Mouse (Mus musculus) embryonic facial prominence, embryonic 13.5 days (tissue): ENCODE measurements at regions not wholly inside any gene's neighbourhood (a gene's known extent, or its start where the extent isn't known, plus 50 kb on each side); places are given as distances from the start of the nearest gene placed in this dataset.

Source experiments
- ATAC-seq: fragments of 200-750 bp; cut with Nextera tagmentation; 2 replicates; pipeline ENCODE4 v1.8.0; 2017; ENCODE audit warnings: low read depth; ENCODE audit not compliant: insufficient number of reproducible peaks, insufficient read depth, low FRiP score, low TSS enrichment
- H3K27ac ChIP-seq: fragments of 300-500 bp; sonication (generic); 2 replicates; pipeline ENCODE4 v1.5.1; 2015; ENCODE audit warnings: moderate library complexity, mild to moderate bottlenecking, inconsistent platforms
- H3K27me3 ChIP-seq: fragments of 300-500 bp; sonication (generic); 2 replicates; pipeline ENCODE4 v1.6.1; 2015; ENCODE audit warnings: mild to moderate bottlenecking, inconsistent platforms
- H3K36me3 ChIP-seq: fragments of 300-500 bp; sonication (generic); 2 replicates; pipeline ENCODE4 v1.6.1; 2015; ENCODE audit warnings: mild to moderate bottlenecking, inconsistent platforms
- H3K4me1 ChIP-seq: fragments of 300-500 bp; sonication (generic); 2 replicates; pipeline ENCODE4 v1.6.1; 2015; ENCODE audit warnings: inconsistent platforms
- H3K4me2 ChIP-seq: fragments of 300-500 bp; sonication (generic); 2 replicates; pipeline ENCODE4 v1.6.1; 2015; ENCODE audit warnings: moderate library complexity, mild to moderate bottlenecking, inconsistent platforms
- H3K4me3 ChIP-seq: fragments of 300-500 bp; sonication (generic); 2 replicates; pipeline ENCODE4 v1.5.1; 2015; ENCODE audit warnings: mild to moderate bottlenecking, inconsistent platforms
- H3K9ac ChIP-seq: fragments of 300-500 bp; sonication (generic); 2 replicates; pipeline ENCODE4 v1.6.1; 2015; ENCODE audit warnings: mild to moderate bottlenecking, inconsistent platforms
- H3K9me3 ChIP-seq: fragments of 300-500 bp; sonication (generic); 2 replicates; pipeline ENCODE4 v1.6.1; 2016; ENCODE audit warnings: inconsistent platforms
- WGBS: fragments of 180-500 bp; shearing (Covaris S2); methylation state at CpG from one replicate; pipeline ENCODE4 v1.1.7; 2015; ENCODE audit warnings: mixed read lengths; 5-methylcytosine and 5-hydroxymethylcytosine counted together

GRCm38 (mm10) chr1:42417815-42418214 is 277.8 kb upstream of the Pou3f3 start:
- no peak for ATAC-seq
- 37% methylated on average over 4 of the region's 4 CpGs for WGBS
- Histone ChIP-seq H3K4me2 (no peak overlapping the region), H3K36me3 (no peaks in the 10 kb centered on the region), H3K27ac (no peak overlapping the region), H3K9ac (no peak overlapping the region), H3K4me3 (no peak overlapping the region), H3K9me3 (no peaks in the 10 kb centered on the region), H3K27me3 (peaks cover 20% of the 10 kb centered on the region), H3K4me1 (peaks cover 3% of the 10 kb centered on the region; the same call in 1 of the 2 replicates)

- 58% methylated on average over 1 of the region's 1 CpGs for WGBS
These were observed 277.3 kb upstream of the Pou3f3 start for GRCm38 (mm10) chr1:42418233-42418632.

GRCm38 (mm10) chr1:42436366-42436998 is 259.1 kb upstream of the Pou3f3 start:
- ATAC-seq = no peak
- peaks cover 9% of the 10 kb centered on the region; the same call in 1 of the 2 replicates for H3K4me1 ChIP-seq
- no peaks in the 10 kb centered on the region for H3K27me3 ChIP-seq
- no peak overlapping the region for H3K4me3 ChIP-seq
- no peaks in the 10 kb centered on the region for H3K36me3 ChIP-seq
- WGBS = 42% methylated on average over 8 of the region's 8 CpGs
- no peak overlapping the region for H3K9ac ChIP-seq
- no peaks in the 10 kb centered on the region for H3K9me3 ChIP-seq
- no peak overlapping the region for H3K4me2 ChIP-seq
- no peak overlapping the region for H3K27ac ChIP-seq

More at GRCm38 (mm10) chr1:42418233-42418632, 277.3 kb upstream of the Pou3f3 start:
- peaks cover 3% of the 10 kb centered on the region; the same call in 1 of the 2 replicates for H3K4me1 ChIP-seq
- no peaks in the 10 kb centered on the region for H3K36me3 ChIP-seq
- no peak overlapping the region for H3K27ac ChIP-seq
- no peak overlapping the region for H3K4me2 ChIP-seq
- no peak overlapping the region for H3K4me3 ChIP-seq
- peaks cover 20% of the 10 kb centered on the region for H3K27me3 ChIP-seq
- H3K9ac ChIP-seq = no peak overlapping the region
- ATAC-seq = no peak
- no peaks in the 10 kb centered on the region for H3K9me3 ChIP-seq

GRCm38 (mm10) chr1:42468365-42468764 is 227.2 kb upstream of the Pou3f3 start:
- Histone ChIP-seq H3K27me3 (no peaks in the 10 kb centered on the region), H3K9me3 (no peaks in the 10 kb centered on the region), H3K4me2 (no peak overlapping the region), H3K27ac (no peak overlapping the region), H3K9ac (no peak overlapping the region), H3K4me3 (no peak overlapping the region), H3K4me1 (no peaks in the 10 kb centered on the region), H3K36me3 (no peaks in the 10 kb centered on the region)
- no peak for ATAC-seq
- 58% methylated on average over 3 of the region's 3 CpGs for WGBS

- Histone ChIP-seq H3K4me3 (no peak overlapping the region), H3K4me2 (no peak overlapping the region), H3K4me1 (no peaks in the 10 kb centered on the region), H3K27ac (no peak overlapping the region), H3K27me3 (no peaks in the 10 kb centered on the region), H3K9ac (no peak overlapping the region), H3K36me3 (no peaks in the 10 kb centered on the region), H3K9me3 (no peaks in the 10 kb centered on the region)
- no peak for ATAC-seq
- WGBS = 84% methylated on average over 10 of the region's 10 CpGs
These were observed 223.6 kb upstream of the Pou3f3 start for GRCm38 (mm10) chr1:42471846-42472494.

- WGBS = 75% methylated on average over 13 of the region's 13 CpGs
- H3K4me2 ChIP-seq = no peak overlapping the region
- no peak for ATAC-seq
These were observed 222.9 kb upstream of the Pou3f3 start for GRCm38 (mm10) chr1:42472495-42473230.

GRCm38 (mm10) chr1:42474197-42474596 is 221.4 kb upstream of the Pou3f3 start:
- Histone ChIP-seq H3K4me2 (no peak overlapping the region), H3K27ac (no peak overlapping the region), H3K9ac (no peak overlapping the region), H3K4me1 (no peaks in the 10 kb centered on the region), H3K4me3 (no peak overlapping the region), H3K36me3 (no peaks in the 10 kb centered on the region), H3K9me3 (no peaks in the 10 kb centered on the region), H3K27me3 (no peaks in the 10 kb centered on the region)
- 69% methylated on average over 8 of the region's 8 CpGs for WGBS
- ATAC-seq = no peak

More at GRCm38 (mm10) chr1:42472495-42473230, 222.9 kb upstream of the Pou3f3 start:
- H3K9me3 ChIP-seq = no peaks in the 10 kb centered on the region
- no peaks in the 10 kb centered on the region for H3K36me3 ChIP-seq
- H3K27me3 ChIP-seq = no peaks in the 10 kb centered on the region
- H3K4me1 ChIP-seq = no peaks in the 10 kb centered on the region
- no peak overlapping the region for H3K4me3 ChIP-seq
- no peak overlapping the region for H3K9ac ChIP-seq
- H3K27ac ChIP-seq = no peak overlapping the region

GRCm38 (mm10) chr1:42474831-42475230 is 220.7 kb upstream of the Pou3f3 start:
- Histone ChIP-seq H3K4me1 (no peaks in the 10 kb centered on the region), H3K9me3 (no peaks in the 10 kb centered on the region), H3K4me3 (no peak overlapping the region), H3K9ac (no peak overlapping the region), H3K27ac (no peak overlapping the region), H3K27me3 (no peaks in the 10 kb centered on the region), H3K36me3 (no peaks in the 10 kb centered on the region), H3K4me2 (no peak overlapping the region)
- WGBS = 94% methylated on average over 1 of the region's 1 CpGs
- ATAC-seq = no peak

GRCm38 (mm10) chr1:42475629-42476028 is 219.9 kb upstream of the Pou3f3 start:
- no peaks in the 10 kb centered on the region for H3K27me3 ChIP-seq
- 92% methylated on average over 2 of the region's 2 CpGs for WGBS

GRCm38 (mm10) chr1:42480348-42480920 is 215.1 kb upstream of the Pou3f3 start:
- no peak for ATAC-seq
- Histone ChIP-seq H3K4me3 (no peak overlapping the region), H3K4me1 (no peaks in the 10 kb centered on the region), H3K27ac (no peak overlapping the region), H3K36me3 (no peaks in the 10 kb centered on the region), H3K9me3 (no peaks in the 10 kb centered on the region), H3K9ac (no peak overlapping the region), H3K4me2 (no peak overlapping the region), H3K27me3 (no peaks in the 10 kb centered on the region)
- WGBS = 69% methylated on average over 8 of the region's 8 CpGs

More at GRCm38 (mm10) chr1:42475629-42476028, 219.9 kb upstream of the Pou3f3 start:
- Histone ChIP-seq H3K4me1 (no peaks in the 10 kb centered on the region), H3K36me3 (no peaks in the 10 kb centered on the region), H3K4me2 (no peak overlapping the region), H3K27ac (no peak overlapping the region), H3K9ac (no peak overlapping the region), H3K9me3 (no peaks in the 10 kb centered on the region), H3K4me3 (no peak overlapping the region)
- ATAC-seq = no peak

- no peak overlapping the region for H3K27ac ChIP-seq
- H3K4me3 ChIP-seq = no peak overlapping the region
- peaks cover 14% of the 10 kb centered on the region for H3K4me1 ChIP-seq
- H3K36me3 ChIP-seq = no peaks in the 10 kb centered on the region
- ATAC-seq = no peak
- peaks cover 26% of the 10 kb centered on the region for H3K27me3 ChIP-seq
- H3K9ac ChIP-seq = no peak overlapping the region
- H3K9me3 ChIP-seq = no peaks in the 10 kb centered on the region
- H3K4me2 ChIP-seq = no peak overlapping the region
- 54% methylated on average over 5 of the region's 5 CpGs for WGBS
These were observed 206.0 kb upstream of the Pou3f3 start for GRCm38 (mm10) chr1:42489563-42489962.
